Mouse (Mus musculus): ENCODE measurements around the gene Krt39.

Krt39 gene

GRCm38 (mm10) chr11:99471946-99472345, 49.2 kb downstream of the Krt39 start:
- no peak for DNase-seq (ENCODE audit: low read depth, low spot score)

GRCm38 (mm10) chr11:99469228-99469627, 51.9 kb downstream of the Krt39 start:
- no peak for DNase-seq (ENCODE audit: low read depth, low spot score)

GRCm38 (mm10) chr11:99468566-99468965, 52.6 kb downstream of the Krt39 start:
- DNase-seq (ENCODE audit: low read depth, low spot score), result no peak

GRCm38 (mm10) chr11:99466316-99466715, 54.8 kb downstream of the Krt39 start:
- no peak for DNase-seq (ENCODE audit: low read depth, low spot score)

- peak; percentile 47 for DNase-seq (ENCODE audit: low read depth, low spot score)
Measured at GRCm38 (mm10) chr11:99464836-99465235, 56.3 kb downstream of the Krt39 start.
